Mouse (Mus musculus) duodenum, adult 2 months (tissue): Measurements from ENCODE around the gene 4930503E14Rik. TPM values are rescaled to one million over a fixed set of nuclear protein-coding genes. Genes with fewer than 3 reads are reported as not detected.

Experiments
- polyA plus RNA-seq: library from polyadenylated mRNA; depleted of rRNA; stranded (reverse); fragments of >200 nt; gene quantifications from 2 replicates; pipeline ENCODE4 v1.2.3, GENCODE M21; 2012; ENCODE audit warnings: low replicate concordance; rRNA removed

Gene 4930503E14Rik
- polyA plus RNA-seq: not detected in 2 replicates

GRCm38 (mm10) chr14:44213154-44213553 is at the start of gene 4930503E14Rik:
4930503E14Rik (minus strand) TSS chr14:44213254.

GRCm38 (mm10) chr14:44197361-44197760 is 15.7 kb downstream of the 4930503E14Rik start, which contains the start of gene Gm8212:
Gm8212 (plus strand) TSS chr14:44197661.

GRCm38 (mm10) chr14:44123551-44123950 is 89.5 kb downstream of the 4930503E14Rik start, which contains the start of gene Gm3327:
Gm3327 (plus strand) TSS chr14:44123851.

Other genes with a start within 250 kb of the 4930503E14Rik start
- not detected in 2 replicates for gene Ang6, start 211.0 kb downstream of the 4930503E14Rik start, polyA plus RNA-seq
- 0.17 and 2.5 TPM in 2 replicates for gene Ear2, start 110.6 kb downstream of the 4930503E14Rik start, polyA plus RNA-seq
- gene Gm3327, start 89.4 kb downstream of the 4930503E14Rik start, polyA plus RNA-seq: not detected in 2 replicates
- gene Gm8212, start 15.6 kb downstream of the 4930503E14Rik start, polyA plus RNA-seq: not detected in 2 replicates
- gene Gm8220, start 72.3 kb upstream of the 4930503E14Rik start, polyA plus RNA-seq: not detected in 2 replicates
- gene Gm5930, start 125.3 kb upstream of the 4930503E14Rik start, polyA plus RNA-seq: not detected in 2 replicates
- not detected in 2 replicates for gene Gm8229, start 152.1 kb upstream of the 4930503E14Rik start, polyA plus RNA-seq
- not detected in 2 replicates for gene Gm3371, start 197.4 kb upstream of the 4930503E14Rik start, polyA plus RNA-seq
- not detected in 2 replicates for gene Gm8232, start 220.4 kb upstream of the 4930503E14Rik start, polyA plus RNA-seq